Mouse (Mus musculus): ENCODE data around the gene Idh3b.
A peak's percentile ranks its signal among the peaks of the same experiment; 100 is the strongest.

Gene Idh3b

DNA sequence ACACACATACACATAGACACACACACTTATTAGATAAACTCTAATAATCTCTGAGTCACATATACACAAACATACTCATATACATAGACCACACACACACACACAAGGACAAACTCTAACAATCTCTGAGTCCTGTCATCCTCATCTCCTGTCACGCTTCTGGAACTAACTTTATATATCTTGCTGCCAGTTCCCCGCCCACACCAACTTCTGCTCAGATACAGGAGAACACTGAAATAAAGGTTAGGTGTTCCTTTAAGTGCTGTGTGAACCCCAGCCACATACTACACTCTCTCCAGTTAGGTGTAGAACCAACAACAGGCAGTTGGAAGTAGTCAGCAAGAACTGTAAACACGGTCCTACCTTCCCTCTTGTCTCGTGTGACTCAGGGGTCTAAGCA lies 23.5 kb downstream of the Idh3b start:
- no peaks in the 10 kb centered on the region for H3K9me3 ChIP-seq (ENCODE audit: low read length)
- no peak for TF ChIP-seq POU5F1 (IDR thresholded peaks at IDR 0.05; ENCODE audit: borderline replicate concordance, low read length)
- no peak for TF ChIP-seq NANOG (IDR thresholded peaks at IDR 0.05; ENCODE audit: borderline replicate concordance, low read length)
- no peak for TF ChIP-seq CTCF (conservative IDR thresholded peaks at IDR 0.05; ENCODE audit: low read length)
- H3K27me3 ChIP-seq (ENCODE audit: insufficient read depth, low read length): no peaks in the 10 kb centered on the region; the same call in 1 of the 2 replicates
- H3K36me3 ChIP-seq (ENCODE audit: insufficient read depth, low read length): no peaks in the 10 kb centered on the region
- no peaks in the 10 kb centered on the region; the same call in 1 of the 2 replicates for H3K4me1 ChIP-seq (replicated peaks; ENCODE audit: low read depth, low read length)
- H3K4me3 ChIP-seq (replicated peaks; ENCODE audit: low read length): no peak overlapping the region

- no peak overlapping the region for H3K4me3 ChIP-seq (replicated peaks; ENCODE audit: low read length)
- H3K27me3 ChIP-seq (ENCODE audit: insufficient read depth, low read length): no peaks in the 10 kb centered on the region; the same call in 1 of the 2 replicates
- H3K9me3 ChIP-seq (ENCODE audit: low read length): no peaks in the 10 kb centered on the region
- H3K36me3 ChIP-seq (ENCODE audit: insufficient read depth, low read length): no peaks in the 10 kb centered on the region
- TF ChIP-seq POU5F1 (IDR thresholded peaks at IDR 0.05; ENCODE audit: borderline replicate concordance, low read length): no peak
- TF ChIP-seq CTCF (conservative IDR thresholded peaks at IDR 0.05; ENCODE audit: low read length): no peak
- TF ChIP-seq NANOG (IDR thresholded peaks at IDR 0.05; ENCODE audit: borderline replicate concordance, low read length): no peak
- H3K4me1 ChIP-seq (replicated peaks; ENCODE audit: low read depth, low read length): no peaks in the 10 kb centered on the region
Measured at GRCm38 (mm10) chr2:130256762-130257161, 27.6 kb downstream of the Idh3b start.

DNA sequence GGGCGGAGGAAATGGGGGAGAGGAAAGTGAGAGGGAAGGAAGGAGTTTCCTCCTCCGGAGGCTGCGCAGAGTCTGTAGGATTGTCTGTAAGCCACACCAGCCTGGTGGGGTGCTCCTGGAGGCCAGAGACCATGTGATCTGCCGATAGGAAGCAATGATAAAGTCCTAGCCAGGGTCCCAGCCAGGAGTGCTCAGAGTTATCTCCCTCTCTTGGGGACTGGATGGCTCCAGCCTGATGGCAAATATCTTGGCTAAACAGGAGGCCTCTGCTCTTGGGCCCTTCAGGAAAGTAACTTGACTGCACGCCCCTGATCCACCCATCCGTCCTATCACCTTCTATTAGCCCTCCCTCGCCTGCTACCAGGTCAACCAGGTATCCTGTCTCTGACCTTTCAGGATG lies 36.1 kb downstream of the Idh3b start:
- Histone ChIP-seq H3K4me3 (replicated peaks; ENCODE audit: low read length) (no peak overlapping the region), H3K4me1 (replicated peaks; ENCODE audit: low read depth, low read length) (peaks cover 4% of the 10 kb centered on the region; the same call in 1 of the 2 replicates), H3K36me3 (ENCODE audit: insufficient read depth, low read length) (no peaks in the 10 kb centered on the region), H3K9me3 (ENCODE audit: low read length) (no peaks in the 10 kb centered on the region), H3K27me3 (ENCODE audit: insufficient read depth, low read length) (no peaks in the 10 kb centered on the region; the same call in 1 of the 2 replicates)
- TF ChIP-seq CTCF (conservative IDR thresholded peaks at IDR 0.05; ENCODE audit: low read length) (no peak), POU5F1 (IDR thresholded peaks at IDR 0.05; ENCODE audit: borderline replicate concordance, low read length) (no peak), NANOG (IDR thresholded peaks at IDR 0.05; ENCODE audit: borderline replicate concordance, low read length) (no peak)

DNA sequence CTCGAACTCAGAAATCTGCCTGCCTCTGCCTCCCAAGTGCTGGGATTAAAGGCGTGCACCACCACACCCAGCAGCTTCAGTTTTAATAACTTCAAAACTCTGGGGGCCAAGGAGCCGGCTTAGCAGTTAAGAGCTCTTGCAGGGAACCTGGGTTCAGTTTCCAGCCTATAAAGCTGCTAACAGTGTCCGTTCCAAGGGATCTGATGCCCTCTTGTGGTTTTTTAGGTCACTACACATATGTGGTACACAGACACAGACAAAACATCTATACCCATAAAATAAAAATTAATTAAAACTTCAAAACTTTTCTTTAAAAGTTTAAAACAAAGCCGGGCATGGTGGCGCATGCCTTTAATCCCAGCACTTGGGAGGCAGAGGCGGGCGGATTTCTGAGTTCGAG lies 37.4 kb downstream of the Idh3b start:
- TF ChIP-seq NANOG (IDR thresholded peaks at IDR 0.05; ENCODE audit: borderline replicate concordance, low read length): no peak
- peak; percentile 46 for TF ChIP-seq CTCF (conservative IDR thresholded peaks at IDR 0.05; ENCODE audit: low read length)
- Histone ChIP-seq H3K36me3 (ENCODE audit: insufficient read depth, low read length) (no peaks in the 10 kb centered on the region), H3K9me3 (ENCODE audit: low read length) (no peaks in the 10 kb centered on the region), H3K4me3 (replicated peaks; ENCODE audit: low read length) (no peak overlapping the region), H3K27me3 (ENCODE audit: insufficient read depth, low read length) (no peaks in the 10 kb centered on the region; the same call in 1 of the 2 replicates), H3K4me1 (replicated peaks; ENCODE audit: low read depth, low read length) (peaks cover 4% of the 10 kb centered on the region; the same call in 1 of the 2 replicates)

Measured in E14TG2a.4 (cell line).